Mouse (Mus musculus) limb, embryonic 15.5 days (tissue): ENCODE results near the gene Cldnd1. TPM values are rescaled to one million over a fixed set of nuclear protein-coding genes. Genes with fewer than 3 reads are reported as not detected.

Experiments
- ATAC-seq: fragments of 200-750 bp; cut with Nextera tagmentation; 2 replicates; pipeline ENCODE4 v1.8.0; 2017; ENCODE audit warnings: low read depth, moderate TSS enrichment; ENCODE audit not compliant: insufficient number of reproducible peaks, low FRiP score, low TSS enrichment
- H3K27ac ChIP-seq: fragments of 300-500 bp; sonication (generic); 2 replicates; pipeline ENCODE4 v1.5.1; 2015; ENCODE audit warnings: moderate library complexity, mild to moderate bottlenecking, inconsistent platforms
- H3K27me3 ChIP-seq: fragments of 300-500 bp; sonication (generic); 2 replicates; pipeline ENCODE4 v1.6.1; 2015; ENCODE audit warnings: inconsistent platforms
- H3K36me3 ChIP-seq: fragments of 300-500 bp; sonication (generic); 2 replicates; pipeline ENCODE4 v1.6.1; 2015; ENCODE audit warnings: inconsistent platforms
- H3K4me1 ChIP-seq: fragments of 300-500 bp; sonication (generic); 2 replicates; pipeline ENCODE4 v1.6.1; 2015; ENCODE audit warnings: inconsistent platforms
- H3K4me2 ChIP-seq: fragments of 300-500 bp; sonication (generic); 2 replicates; pipeline ENCODE4 v1.6.1; 2015; ENCODE audit warnings: mild to moderate bottlenecking, inconsistent platforms
- H3K4me3 ChIP-seq: fragments of 300-500 bp; sonication (generic); 2 replicates; pipeline ENCODE4 v1.5.1; 2015; ENCODE audit warnings: mild to moderate bottlenecking, inconsistent platforms
- H3K9ac ChIP-seq: fragments of 300-500 bp; sonication (generic); 2 replicates; pipeline ENCODE4 v1.6.1; 2015; ENCODE audit warnings: inconsistent platforms
- H3K9me3 ChIP-seq: fragments of 300-500 bp; sonication (generic); 2 replicates; pipeline ENCODE4 v1.6.1; 2016; ENCODE audit warnings: inconsistent platforms
- WGBS: fragments of 180-500 bp; shearing (Covaris S2); methylation state at CpG from one replicate; pipeline ENCODE4 v1.1.7; 2015; 5-methylcytosine and 5-hydroxymethylcytosine counted together
- polyA plus RNA-seq: library from polyadenylated mRNA; unstranded; fragments of >200 nt; fragmentation: Nextera tagmentation; extraction: Ambion mirVana; gene quantifications from 2 replicates; pipeline ENCODE4 v1.2.1, GENCODE M21; 2015

Gene Cldnd1
- polyA plus RNA-seq, 1 experiment from 2014 or later: 138 TPM

DNA sequence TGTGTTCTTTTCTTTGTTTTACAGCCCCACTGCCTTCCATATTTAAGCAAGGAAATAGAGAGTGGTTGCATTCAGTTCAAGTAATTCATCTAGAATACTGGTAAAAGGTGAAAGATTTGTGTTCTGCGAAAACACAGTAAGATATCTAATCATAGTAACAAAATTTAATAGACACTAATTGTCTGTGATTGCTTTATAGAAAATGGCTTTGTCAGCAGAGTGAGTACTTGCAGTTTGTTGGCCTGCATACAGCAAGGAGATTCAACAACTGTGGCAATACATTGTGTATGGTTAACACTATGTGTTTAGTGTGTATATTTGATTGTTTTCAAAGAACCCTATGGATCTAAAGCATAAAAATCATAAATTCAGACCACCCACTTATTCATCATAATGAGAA, 14.6 kb upstream of the Cldnd1 start:
- no peak for ATAC-seq
- H3K27ac ChIP-seq: no peak overlapping the region
- H3K9me3 ChIP-seq: no peaks in the 10 kb centered on the region

GRCm38 (mm10) chr16:58715018-58715417, 12.7 kb upstream of the Cldnd1 start:
- Histone ChIP-seq H3K9me3 (no peaks in the 10 kb centered on the region), H3K4me2 (no peak overlapping the region)

More for the DNA sequence above, 14.6 kb upstream of the Cldnd1 start:
- WGBS: 91% methylated on average over 1 of the region's 1 CpGs
- no peaks in the 10 kb centered on the region for H3K4me1 ChIP-seq
- H3K4me2 ChIP-seq: no peak overlapping the region
- H3K27me3 ChIP-seq: no peaks in the 10 kb centered on the region
- H3K9ac ChIP-seq: no peak overlapping the region
- H3K4me3 ChIP-seq: no peak overlapping the region
- H3K36me3 ChIP-seq: no peaks in the 10 kb centered on the region

GRCm38 (mm10) chr16:58718666-58719120, 9.0 kb upstream of the Cldnd1 start, which contains the start of gene Gpr15:
Gpr15 (minus strand) TSS chr16:58719070.
- Histone ChIP-seq H3K4me2 (no peak within 1 kb of the TSS), H3K27ac (no peak within 1 kb of the TSS), H3K9me3 (no peaks in the 10 kb centered on the region), H3K4me3 (no peak within 1 kb of the TSS), H3K4me1 (no peaks in the 10 kb centered on the region), H3K36me3 (no peaks in the 10 kb centered on the region), H3K27me3 (no peaks in the 10 kb centered on the region), H3K9ac (no peak within 1 kb of the TSS)
- ATAC-seq: no peak
- 94% methylated on average over 7 of the region's 7 CpGs for WGBS

More at GRCm38 (mm10) chr16:58715018-58715417, 12.7 kb upstream of the Cldnd1 start:
- H3K36me3 ChIP-seq: no peaks in the 10 kb centered on the region
- no peaks in the 10 kb centered on the region for H3K27me3 ChIP-seq
- H3K4me1 ChIP-seq: no peaks in the 10 kb centered on the region
- no peak for ATAC-seq
- WGBS: 62% methylated on average over 4 of the region's 4 CpGs
- no peak overlapping the region for H3K4me3 ChIP-seq
- H3K27ac ChIP-seq: no peak overlapping the region
- H3K9ac ChIP-seq: no peak overlapping the region

GRCm38 (mm10) chr16:58722292-58722691, 5.4 kb upstream of the Cldnd1 start:
- WGBS: 87% methylated on average over 2 of the region's 2 CpGs
- no peaks in the 10 kb centered on the region for H3K9me3 ChIP-seq
- no peak overlapping the region for H3K4me2 ChIP-seq
- ATAC-seq: no peak
- H3K36me3 ChIP-seq: no peaks in the 10 kb centered on the region
- H3K4me1 ChIP-seq: no peaks in the 10 kb centered on the region
- H3K9ac ChIP-seq: no peak overlapping the region
- no peaks in the 10 kb centered on the region for H3K27me3 ChIP-seq
- no peak overlapping the region for H3K27ac ChIP-seq
- no peak overlapping the region for H3K4me3 ChIP-seq

- H3K4me1 ChIP-seq: peaks cover 6% of the 10 kb centered on the region
- peak overlapping the region; percentile 43 for H3K4me2 ChIP-seq
- H3K9ac ChIP-seq: no peak overlapping the region
- no peak for ATAC-seq
- H3K9me3 ChIP-seq: no peaks in the 10 kb centered on the region
- H3K27me3 ChIP-seq: no peaks in the 10 kb centered on the region
- H3K4me3 ChIP-seq: peak overlapping the region; percentile 74
- no peak overlapping the region for H3K27ac ChIP-seq
- WGBS: 77% methylated on average over 11 of the region's 11 CpGs
- H3K36me3 ChIP-seq: peaks cover 20% of the 10 kb centered on the region
These were observed 832 bp upstream of the Cldnd1 start for GRCm38 (mm10) chr16:58726680-58727476.

DNA sequence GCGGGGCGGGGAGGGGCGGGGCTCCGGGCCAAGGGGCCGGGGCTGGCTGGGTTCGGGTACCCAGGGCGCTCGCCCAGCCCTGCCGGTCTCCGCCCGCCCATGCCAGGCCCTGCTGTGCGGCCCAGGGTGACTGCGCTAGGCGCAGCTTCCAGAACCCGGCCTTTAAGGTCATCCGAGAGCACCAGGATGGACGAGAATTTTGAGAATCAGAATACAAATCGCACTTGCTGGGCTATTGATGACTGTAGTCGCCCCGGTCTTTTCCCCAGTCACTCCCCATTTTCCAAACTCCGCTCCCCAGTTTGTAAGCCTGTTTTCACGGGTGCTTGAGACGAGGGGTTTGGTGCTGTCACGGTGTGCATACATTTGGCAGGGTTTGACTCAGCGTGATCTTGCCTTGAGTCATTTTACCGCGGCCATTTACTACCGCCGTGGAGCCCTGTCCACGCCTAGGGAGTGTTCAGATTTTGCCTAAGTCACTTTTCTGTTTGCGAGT, 514 bp downstream of the Cldnd1 start:
- peak overlapping the region; percentile 66 for H3K9ac ChIP-seq
- H3K4me2 ChIP-seq: peak overlapping the region; percentile 52
- no peaks in the 10 kb centered on the region for H3K27me3 ChIP-seq
- ATAC-seq: peak; percentile 87
- peaks cover 6% of the 10 kb centered on the region for H3K4me1 ChIP-seq
- H3K4me3 ChIP-seq: peak overlapping the region; percentile 74
- no peaks in the 10 kb centered on the region for H3K9me3 ChIP-seq
- peaks cover 34% of the 10 kb centered on the region for H3K36me3 ChIP-seq
- peak overlapping the region; percentile 88 for H3K27ac ChIP-seq
- under 1% methylated on average over 24 of the region's 31 CpGs for WGBS

DNA sequence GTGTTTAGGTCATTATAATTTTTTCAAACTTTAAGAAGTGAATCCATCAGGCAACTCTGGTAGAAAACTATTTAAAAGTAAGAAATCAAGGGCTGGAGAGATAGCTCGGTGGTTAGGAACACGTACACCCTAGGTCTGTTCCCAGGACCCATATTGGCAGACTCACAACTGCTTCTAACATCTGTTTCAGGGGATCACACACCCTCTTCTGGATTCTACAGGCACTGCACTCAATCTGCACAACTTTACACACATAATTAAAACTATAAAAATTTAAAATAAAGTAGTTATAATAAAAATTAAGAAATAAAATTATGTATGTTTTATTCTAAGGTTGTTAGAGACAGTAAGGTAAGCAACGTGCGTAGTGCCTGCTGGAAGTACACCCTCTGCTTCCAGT, 10.5 kb downstream of the Cldnd1 start:
- Histone ChIP-seq H3K9ac (no peak overlapping the region), H3K27me3 (no peaks in the 10 kb centered on the region), H3K4me3 (no peak overlapping the region), H3K4me2 (no peak overlapping the region), H3K36me3 (peaks cover 14% of the 10 kb centered on the region), H3K27ac (no peak overlapping the region), H3K9me3 (no peaks in the 10 kb centered on the region), H3K4me1 (no peaks in the 10 kb centered on the region)
- WGBS: 80% methylated on average over 4 of the region's 4 CpGs
- ATAC-seq: no peak

GRCm38 (mm10) chr16:58738800-58739199, 11.1 kb downstream of the Cldnd1 start:
- ATAC-seq: no peak
- Histone ChIP-seq H3K4me1 (no peaks in the 10 kb centered on the region), H3K9me3 (no peaks in the 10 kb centered on the region), H3K9ac (no peak overlapping the region), H3K36me3 (peaks cover 13% of the 10 kb centered on the region), H3K27ac (no peak overlapping the region), H3K4me3 (no peak overlapping the region), H3K4me2 (no peak overlapping the region), H3K27me3 (no peaks in the 10 kb centered on the region)
- 97% methylated on average over 1 of the region's 1 CpGs for WGBS

DNA sequence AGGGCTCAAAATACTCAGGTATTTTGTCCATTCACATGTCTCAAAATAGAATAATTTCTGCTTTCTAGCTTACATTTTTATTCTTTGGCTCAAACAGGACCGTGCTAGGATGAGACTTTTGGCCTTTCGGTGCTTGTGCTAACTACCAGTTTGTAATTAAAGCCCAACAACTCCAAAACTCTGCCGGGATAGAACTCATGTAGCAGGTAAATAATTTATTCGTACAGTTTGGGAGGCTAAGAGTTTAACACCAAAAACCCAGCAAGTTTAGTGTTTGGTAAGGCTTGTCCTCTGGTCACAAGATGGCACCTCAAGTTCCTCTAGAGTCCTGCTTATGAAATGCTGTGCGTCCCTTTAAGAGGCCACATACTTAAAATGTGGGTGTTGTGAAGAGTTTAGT, 13.0 kb downstream of the Cldnd1 start:
- H3K9ac ChIP-seq: no peak overlapping the region
- H3K4me1 ChIP-seq: no peaks in the 10 kb centered on the region
- ATAC-seq: no peak
- WGBS: 94% methylated on average over 5 of the region's 5 CpGs
- no peaks in the 10 kb centered on the region for H3K36me3 ChIP-seq
- no peaks in the 10 kb centered on the region for H3K27me3 ChIP-seq
- no peak overlapping the region for H3K4me2 ChIP-seq
- H3K27ac ChIP-seq: no peak overlapping the region
- no peak overlapping the region for H3K4me3 ChIP-seq
- no peaks in the 10 kb centered on the region for H3K9me3 ChIP-seq

DNA sequence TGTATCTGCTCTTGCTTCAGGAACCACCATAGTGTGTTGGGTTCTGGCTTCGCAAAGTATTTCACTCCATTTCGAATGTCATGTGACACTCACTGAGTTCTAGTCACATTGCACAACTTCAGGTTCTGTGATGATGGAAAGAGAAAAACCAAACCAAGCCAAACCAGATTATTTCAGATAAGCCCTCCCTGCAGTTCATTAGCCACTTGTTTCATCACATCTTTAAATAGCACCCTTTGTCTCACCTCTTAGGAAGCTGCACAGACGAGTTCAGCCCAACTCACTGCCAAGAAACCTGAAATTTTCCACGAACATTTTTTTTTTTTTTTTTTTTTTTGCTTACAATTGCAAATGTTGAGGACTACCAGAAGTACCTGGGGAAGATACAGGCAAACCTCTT, 19.0 kb downstream of the Cldnd1 start:
- no peak overlapping the region for H3K9ac ChIP-seq
- no peak for ATAC-seq
- H3K27me3 ChIP-seq: no peaks in the 10 kb centered on the region
- no peak overlapping the region for H3K4me2 ChIP-seq
- no peaks in the 10 kb centered on the region for H3K36me3 ChIP-seq
- no peak overlapping the region for H3K27ac ChIP-seq
- no peaks in the 10 kb centered on the region for H3K4me1 ChIP-seq
- H3K4me3 ChIP-seq: no peak overlapping the region
- 61% methylated on average over 4 of the region's 4 CpGs for WGBS
- H3K9me3 ChIP-seq: no peaks in the 10 kb centered on the region

- Histone ChIP-seq H3K4me3 (no peak overlapping the region), H3K4me1 (no peaks in the 10 kb centered on the region), H3K27me3 (no peaks in the 10 kb centered on the region), H3K27ac (no peak overlapping the region), H3K9ac (no peak overlapping the region), H3K9me3 (no peaks in the 10 kb centered on the region), H3K36me3 (no peaks in the 10 kb centered on the region), H3K4me2 (no peak overlapping the region)
- WGBS: 21% methylated on average over 1 of the region's 1 CpGs
- no peak for ATAC-seq
These were observed 23.6 kb downstream of the Cldnd1 start for GRCm38 (mm10) chr16:58751314-58751713.

DNA sequence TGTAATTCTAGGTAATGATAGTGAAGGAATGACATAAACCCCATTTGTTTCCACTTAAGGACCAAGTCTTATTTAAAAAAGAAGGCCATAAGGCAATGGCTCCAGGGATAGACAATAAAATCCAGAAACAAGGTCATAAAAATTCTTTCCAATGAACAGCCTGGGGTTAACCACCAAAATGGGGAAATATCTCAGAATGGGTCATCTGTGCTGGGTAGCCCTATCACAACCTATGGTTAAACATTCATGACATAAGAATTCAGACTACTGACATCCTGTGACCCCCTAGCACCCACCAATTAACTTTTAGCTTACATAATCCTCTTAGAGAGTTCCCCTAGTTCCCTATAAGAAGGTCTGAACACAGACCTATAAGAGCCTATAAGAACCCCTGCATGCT, 28.5 kb downstream of the Cldnd1 start:
- no peak overlapping the region for H3K4me3 ChIP-seq
- no peak overlapping the region for H3K27ac ChIP-seq
- no peak overlapping the region for H3K9ac ChIP-seq
- no peaks in the 10 kb centered on the region for H3K36me3 ChIP-seq
- peak; percentile 58; the same call in 1 of the 2 replicates for ATAC-seq
- H3K9me3 ChIP-seq: no peaks in the 10 kb centered on the region
- no peak overlapping the region for H3K4me2 ChIP-seq
- H3K4me1 ChIP-seq: no peaks in the 10 kb centered on the region
- H3K27me3 ChIP-seq: no peaks in the 10 kb centered on the region
